Mouse (Mus musculus): ENCODE measurements at regions not wholly inside any gene's neighbourhood (a gene's known extent, or its start where the extent isn't known, plus 50 kb on each side); places are given as distances from the start of the nearest gene placed in this dataset.

DNA sequence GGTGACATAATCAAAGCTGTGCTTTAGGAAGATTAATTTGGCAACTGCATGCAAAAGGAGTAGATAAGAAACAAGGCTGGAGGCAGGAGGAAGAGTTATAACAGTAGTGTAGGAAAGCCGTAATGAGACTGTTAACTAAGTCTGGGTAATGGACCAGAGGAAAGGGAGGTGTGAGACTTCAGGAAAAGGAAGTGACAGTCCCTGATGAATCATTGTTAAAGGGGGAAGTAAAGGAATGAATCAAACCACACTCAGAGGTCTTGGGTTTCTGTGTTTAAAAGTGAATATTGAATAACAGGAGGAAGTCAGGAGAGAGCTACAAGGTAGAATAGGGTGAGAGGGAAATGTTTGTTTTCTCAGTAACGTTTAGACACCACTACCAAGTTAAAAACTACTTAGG lies 1175.9 kb downstream of the Diaph3 start:
- no peak for DNase-seq (ENCODE audit: low read depth, low spot score)

DNA sequence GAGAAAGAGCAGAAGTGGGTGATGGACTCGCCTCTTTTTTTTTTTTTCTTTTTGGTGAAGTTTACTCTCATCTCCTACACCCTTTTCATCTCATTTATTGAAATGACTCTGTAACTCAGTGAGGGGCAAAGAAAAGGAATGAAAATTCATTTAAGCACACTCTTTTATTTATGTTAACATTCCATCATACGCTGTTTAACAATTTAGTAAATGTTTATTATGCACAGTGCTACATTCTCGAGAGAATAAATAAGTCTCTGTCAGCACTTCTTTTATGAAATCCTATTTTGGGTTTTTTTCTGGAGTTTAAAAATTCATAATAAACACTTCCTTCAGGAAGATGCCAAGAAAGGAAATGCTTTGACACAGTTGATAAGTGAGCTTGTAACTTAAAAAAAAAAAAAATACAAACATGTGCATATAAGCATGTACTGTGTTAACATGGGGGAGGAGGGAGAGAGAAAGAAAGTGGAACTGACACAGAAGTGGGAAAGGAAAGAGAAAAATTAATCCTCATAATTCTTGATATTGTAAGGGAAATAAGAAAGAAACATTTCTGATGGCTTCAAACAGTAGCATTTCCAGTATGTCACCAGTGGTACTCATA lies 1195.2 kb downstream of the Diaph3 start:
- no peak for DNase-seq (ENCODE audit: low read depth, low spot score)

DNA sequence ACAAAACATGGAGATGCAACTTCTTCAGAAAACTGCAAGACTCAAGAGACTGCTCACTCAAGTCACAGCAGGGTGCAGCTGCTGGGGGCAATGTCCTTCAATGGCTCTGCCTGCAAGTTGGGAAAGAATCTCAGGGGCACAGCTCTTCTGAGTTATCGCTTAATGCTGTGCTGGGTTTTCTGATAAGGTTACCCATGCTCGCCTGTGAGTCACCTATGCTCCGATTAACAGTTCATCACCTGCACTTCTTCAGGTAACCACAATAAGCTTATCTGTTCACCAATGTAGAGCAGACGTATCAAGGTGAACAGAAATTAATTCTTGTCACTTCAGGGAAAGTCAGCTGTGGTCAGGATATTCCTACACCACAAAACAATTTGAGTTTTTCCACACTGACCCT lies 1198.2 kb downstream of the Diaph3 start:
- no peak for DNase-seq (ENCODE audit: low read depth, low spot score)

DNA sequence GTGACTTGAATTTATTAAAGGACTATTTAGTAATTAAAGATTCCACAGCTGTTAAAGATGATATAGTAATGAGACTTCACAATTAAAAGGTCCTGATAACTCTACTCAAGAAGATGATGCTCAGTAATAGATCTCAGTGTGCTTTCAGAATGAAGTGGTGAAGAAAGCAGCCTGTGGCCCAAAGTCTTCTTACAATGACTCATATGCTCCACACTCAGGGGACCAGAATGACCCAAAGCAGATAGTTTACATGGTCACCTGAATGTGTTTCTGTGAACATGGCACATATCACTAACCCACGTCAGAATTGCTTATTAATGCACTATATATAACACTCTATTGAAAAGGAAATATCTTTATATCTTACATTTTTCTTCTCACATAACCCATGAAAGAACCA lies 1200.5 kb downstream of the Diaph3 start:
- no peak for DNase-seq (ENCODE audit: low read depth, low spot score)

DNA sequence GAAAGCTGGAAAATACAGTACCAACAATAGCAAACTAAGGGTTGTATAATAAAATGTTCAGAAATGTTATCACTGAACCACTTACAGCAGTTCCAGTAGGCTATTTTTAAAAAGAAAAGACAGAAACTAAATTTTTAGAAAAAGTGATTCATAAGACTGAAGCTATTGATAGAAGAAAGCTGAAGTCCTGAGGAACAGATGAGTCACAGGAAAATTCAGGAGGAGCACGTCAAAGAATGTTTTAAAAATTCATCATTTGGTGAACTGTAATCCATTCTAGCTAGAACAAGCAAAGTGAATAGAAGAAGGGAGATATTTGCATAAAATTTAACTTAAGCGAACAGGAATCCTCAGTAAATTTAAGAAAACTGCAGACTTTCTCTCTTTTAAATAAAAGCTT lies 1205.9 kb downstream of the Diaph3 start:
- no peak for DNase-seq (ENCODE audit: low read depth, low spot score)

DNA sequence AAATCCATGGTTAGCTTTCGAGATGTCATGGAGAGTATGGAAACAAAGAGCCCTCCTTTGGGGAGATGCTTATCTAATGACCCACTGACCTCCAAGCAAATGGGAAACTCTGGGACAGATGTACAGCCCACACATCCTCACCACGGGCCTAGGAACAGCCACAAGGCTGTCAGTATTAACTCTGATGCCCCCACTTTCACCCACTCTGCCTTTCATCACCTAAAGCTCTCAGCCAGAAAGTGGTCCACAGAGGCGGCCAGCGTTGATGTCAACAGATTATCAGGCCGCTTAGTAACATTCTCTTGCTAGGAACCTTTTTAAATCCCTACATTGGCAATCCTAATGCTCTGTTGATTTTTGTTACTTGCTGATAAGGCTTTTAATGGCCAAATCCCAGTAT lies 1210.6 kb downstream of the Diaph3 start:
- DNase-seq (ENCODE audit: low read depth, low spot score), result no peak

DNA sequence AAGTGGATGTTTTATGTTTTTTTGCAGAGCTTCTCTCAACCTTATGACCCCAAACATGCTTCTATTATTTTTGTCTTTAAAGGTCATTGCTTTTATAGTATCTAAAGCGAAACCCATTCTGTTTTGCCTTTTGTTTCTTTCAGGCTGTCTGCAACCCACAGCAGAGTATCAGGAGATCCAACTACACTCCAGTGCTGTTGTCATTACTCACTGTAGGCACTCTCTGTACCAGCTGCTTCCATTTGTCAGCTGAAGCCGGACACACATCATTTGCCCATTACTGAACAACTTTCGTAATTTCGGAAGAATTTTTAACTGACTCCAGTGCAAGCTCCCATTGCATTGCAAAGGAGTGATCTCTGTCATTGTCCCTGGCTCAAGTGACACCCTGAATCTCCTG lies 1222.1 kb downstream of the Diaph3 start:
- peak; percentile 0 for DNase-seq (ENCODE audit: low read depth, low spot score)

DNA sequence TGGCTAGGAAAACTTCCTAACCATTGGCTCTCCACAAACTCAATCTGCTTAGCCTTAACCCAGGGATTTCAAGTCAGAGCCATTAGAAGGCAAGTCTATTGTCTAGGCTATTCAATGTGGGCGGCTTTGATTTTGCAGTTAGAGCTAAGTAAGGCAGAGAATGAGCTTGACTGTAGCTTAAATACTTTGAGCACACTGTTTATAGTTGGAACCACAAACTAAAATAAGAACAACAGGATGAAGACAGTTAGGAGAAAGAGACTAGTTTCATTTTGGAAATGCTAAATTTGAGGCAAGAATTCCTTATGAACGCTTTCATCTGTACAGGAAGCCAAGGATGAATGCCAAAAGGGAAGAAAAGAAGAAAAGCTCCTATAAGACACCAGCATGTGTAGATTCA lies 1225.3 kb downstream of the Diaph3 start:
- no peak for DNase-seq (ENCODE audit: low read depth, low spot score)

DNA sequence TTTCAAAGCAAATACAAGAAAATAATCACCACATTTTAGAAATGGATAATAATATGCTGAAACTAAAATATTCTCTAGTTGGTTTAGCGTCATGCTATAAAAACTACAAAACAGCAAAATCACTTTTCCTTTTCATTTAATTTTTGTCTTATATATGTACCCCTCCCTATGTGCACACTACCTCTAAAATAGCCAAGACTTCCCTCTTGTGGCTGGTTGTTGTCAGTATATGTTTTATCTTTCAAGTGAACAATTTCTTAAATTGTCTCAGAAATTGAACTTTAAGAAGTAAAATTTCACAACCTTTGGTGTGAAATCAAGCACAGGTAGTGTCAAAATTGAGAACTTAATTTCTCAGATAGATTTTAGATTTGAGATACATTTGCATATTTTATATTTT lies 1243.1 kb downstream of the Diaph3 start:
- no peak for DNase-seq (ENCODE audit: low read depth, low spot score)

DNA sequence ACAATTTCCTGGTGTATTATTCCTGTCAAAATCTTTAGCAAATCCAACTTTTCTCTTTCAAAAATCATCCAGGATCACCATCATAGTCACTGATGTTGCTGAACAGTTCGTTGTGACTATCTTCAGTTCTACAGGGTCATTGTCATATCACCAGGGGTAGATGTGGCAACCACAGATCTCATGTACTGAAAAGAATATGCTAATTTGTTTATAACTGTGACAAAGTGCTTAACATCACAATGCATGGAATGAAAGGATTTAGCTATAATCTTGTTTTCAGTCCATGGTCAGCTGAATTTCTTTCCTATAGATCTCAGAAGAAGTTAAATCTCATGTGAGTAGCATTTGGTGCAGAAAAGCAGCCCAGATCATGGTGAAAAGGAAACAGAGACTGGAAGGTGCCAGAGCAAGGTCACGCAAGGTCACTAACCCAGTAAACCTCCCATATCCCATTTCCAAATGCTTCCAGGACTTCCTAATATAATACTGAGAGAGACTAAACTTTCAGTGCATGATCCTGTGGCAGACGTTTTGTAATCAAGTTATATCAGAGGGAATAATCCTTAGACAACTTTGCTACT lies 1279.6 kb downstream of the Diaph3 start:
- no peak for DNase-seq (ENCODE audit: low read depth, low spot score)

DNA sequence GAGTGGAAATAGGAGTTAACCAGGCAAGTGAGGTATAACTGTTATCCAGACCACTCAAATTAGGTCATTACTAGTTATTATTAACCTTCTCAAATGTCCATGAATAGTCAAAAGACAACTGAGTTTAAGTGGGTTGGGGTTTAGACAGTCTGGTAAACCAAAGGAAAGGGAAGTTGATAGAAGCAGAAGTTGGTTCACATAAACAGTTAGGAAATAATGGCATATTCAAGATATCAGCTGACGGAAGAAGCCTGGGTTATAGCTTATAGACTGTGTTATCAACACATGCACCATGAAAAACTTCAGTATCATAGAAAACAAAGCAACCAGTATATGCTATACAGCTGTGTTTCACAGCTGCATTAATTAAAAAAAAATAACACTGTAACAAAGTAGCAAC lies 1291.5 kb downstream of the Diaph3 start:
- no peak for DNase-seq (ENCODE audit: low read depth, low spot score)

DNA sequence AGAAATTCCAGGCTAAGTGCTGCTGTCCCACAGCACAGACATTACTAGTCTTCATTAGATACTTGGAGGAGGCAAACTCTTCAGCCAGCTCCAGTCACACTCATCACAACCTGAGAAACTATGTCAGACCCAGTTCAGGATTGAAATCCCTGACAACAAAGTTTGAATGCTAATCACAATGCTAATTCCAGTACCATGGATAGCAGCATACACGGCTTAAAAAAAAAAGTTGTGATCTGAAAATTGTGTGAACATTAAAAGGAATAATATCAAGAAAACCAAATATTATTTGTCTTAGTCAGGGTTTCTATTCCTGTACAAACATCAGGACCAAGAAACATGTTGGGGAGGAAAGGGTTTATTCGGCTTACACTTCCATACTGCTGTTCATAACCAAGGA lies 1305.5 kb downstream of the Diaph3 start:
- no peak for DNase-seq (ENCODE audit: low read depth, low spot score)

DNA sequence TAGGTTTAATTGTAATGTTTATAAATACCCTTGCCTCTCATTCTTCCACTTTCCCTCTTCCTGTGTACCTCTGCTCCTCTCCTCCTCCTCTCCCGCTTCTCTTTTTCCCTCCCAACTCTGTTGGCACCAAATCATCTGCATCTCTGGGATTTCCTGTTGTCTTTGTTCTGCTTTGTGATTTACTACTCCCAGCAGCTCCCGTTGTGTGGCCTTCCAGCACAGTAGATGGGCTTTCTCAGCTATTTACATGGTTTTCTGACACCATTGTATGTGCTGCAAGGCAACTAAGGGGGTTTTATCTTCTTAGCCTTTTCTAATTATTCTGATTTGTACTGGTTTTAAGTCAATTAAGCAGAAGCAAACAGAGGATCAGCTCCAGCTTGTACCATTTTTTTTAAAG lies 1326.1 kb downstream of the Diaph3 start:
- DNase-seq (ENCODE audit: low read depth, low spot score), result no peak

DNA sequence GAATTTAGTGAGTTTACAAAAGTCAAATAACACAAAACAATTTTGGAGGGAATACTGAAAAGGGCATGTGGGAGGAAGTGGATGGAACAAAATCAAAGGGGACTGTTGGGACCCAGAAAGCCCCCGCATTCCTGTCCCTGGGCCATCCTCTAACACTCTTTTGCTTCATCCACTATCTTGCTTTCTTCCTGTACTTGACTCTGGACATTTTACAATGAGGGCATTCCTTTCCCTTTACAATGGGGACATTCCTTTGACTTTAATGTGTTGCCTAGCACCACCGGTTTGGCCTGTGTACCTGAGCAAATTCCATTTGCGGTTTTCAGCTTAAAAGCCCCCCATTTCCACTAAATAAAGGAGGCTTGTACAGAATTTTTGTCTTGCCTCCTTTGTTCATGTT lies 1341.0 kb downstream of the Pcdh17 start:
- DNase-seq (ENCODE audit: low read depth, low spot score), result no peak

DNA sequence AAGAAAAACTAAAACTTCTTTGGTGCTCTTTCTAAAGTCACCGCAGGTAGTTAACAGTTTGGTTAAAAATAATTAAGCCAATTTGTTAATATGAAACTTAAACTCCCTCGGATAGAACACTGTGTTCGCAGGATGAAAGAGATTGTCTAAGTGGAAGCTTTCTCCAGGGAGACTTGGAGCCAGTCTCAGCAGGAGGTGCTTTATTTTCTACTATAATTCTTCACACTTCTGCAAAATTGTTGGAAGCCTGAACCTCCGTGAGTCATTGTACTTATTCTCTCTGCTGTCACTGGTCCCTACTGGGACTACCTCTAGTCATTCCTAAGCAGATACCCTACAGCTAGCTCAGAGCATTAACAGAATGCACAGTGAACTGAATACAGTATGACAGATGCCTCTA lies 1327.3 kb downstream of the Pcdh17 start:
- no peak for DNase-seq (ENCODE audit: low read depth, low spot score)

DNA sequence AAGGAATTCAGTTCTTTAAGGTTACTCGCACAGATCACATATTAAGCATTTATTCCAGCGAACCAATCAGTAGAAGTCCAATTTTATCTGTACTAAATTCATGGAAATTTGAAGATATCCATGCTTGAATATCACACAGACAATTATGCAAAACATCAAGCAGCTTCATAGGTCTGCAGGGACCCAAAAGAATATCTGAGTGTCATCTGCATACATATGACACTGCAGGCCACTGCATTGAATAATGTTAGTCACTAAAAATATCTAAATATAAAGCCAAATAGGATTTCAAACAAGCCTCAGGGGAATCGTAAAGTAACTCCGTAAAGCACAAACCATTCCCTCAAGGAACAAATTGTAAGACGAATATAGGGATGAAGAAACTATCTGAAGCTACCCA lies 1324.9 kb downstream of the Pcdh17 start:
- DNase-seq (ENCODE audit: low read depth, low spot score), result no peak

DNA sequence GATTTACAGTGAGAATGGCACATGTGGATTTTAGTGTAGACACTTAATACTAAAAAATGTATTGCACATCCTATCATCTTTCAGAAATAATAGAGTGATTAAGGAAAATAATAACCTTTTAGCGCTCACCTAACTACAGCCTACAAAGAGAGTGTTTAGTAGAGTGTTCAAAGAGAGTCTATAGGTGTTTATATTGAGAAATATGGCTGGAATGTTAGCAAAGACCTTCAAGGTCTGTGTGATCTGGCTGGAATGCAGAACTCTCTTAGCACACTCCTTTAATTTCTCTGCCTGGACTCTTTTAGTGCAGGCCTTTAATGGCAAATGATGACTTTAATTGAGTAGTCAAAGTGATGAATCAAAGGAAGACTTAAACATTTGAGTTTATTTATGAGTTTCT lies 1314.0 kb downstream of the Pcdh17 start:
- no peak for DNase-seq (ENCODE audit: low read depth, low spot score)

DNA sequence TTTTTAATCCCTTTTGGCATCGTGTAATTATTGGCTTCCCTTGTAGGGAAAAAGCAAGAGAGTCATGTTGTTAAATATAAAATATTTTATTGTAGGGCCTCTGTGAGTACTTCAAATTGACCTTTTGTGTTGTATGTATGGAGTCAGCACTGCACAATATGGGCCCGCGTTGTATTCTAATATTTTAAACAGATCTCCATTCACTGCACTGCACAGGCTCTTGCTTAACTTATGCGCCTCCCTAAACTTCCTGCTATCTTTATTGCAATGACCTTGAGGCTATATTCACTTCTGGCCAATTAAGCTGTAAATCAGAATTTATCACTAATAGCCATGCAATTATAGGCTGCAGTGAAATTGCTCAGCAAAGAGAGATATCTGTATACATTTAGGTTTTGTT lies 1295.2 kb downstream of the Pcdh17 start:
- no peak for DNase-seq (ENCODE audit: low read depth, low spot score)
